Mouse (Mus musculus) lung, adult 2 months (tissue): ENCODE results near the gene Srsf4.

Experiments
- CTCF ChIP-seq: fragments of 200-500 bp; IDR thresholded peaks from 2 replicates; pipeline ENCODE4 v1.5.1; 2011; ENCODE audit warnings: mild to moderate bottlenecking, low read length, control low read depth; ENCODE audit not compliant: insufficient read depth
- POLR2A ChIP-seq: fragments of 200-500 bp; IDR thresholded peaks from 2 replicates; pipeline ENCODE4 v1.6.1; 2011; ENCODE audit warnings: low read depth, mild to moderate bottlenecking, control low read depth, low read length, borderline replicate concordance; ENCODE audit errors: extremely low read depth

DNA sequence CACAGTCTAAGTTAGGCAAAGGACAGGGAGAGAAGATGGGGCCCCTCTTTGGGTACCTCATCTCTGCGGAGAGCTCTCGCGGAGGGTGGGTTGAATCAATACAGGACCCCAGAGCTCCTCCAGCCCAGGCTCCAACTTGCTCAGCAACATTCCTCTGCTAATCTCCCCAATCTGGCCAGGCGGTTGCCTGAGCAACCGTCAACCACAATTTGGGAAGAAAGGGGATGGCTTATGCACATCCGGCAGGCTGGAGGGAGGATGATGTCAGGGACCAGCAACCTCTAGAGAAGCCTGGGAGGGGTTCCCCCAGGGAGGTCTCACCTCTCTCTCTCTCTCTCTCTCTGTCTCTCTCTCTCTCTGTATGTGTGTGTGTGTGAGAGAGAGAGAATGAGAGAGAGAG is 46.5 kb upstream of the Srsf4 start:
- TF ChIP-seq POLR2A (no peak), CTCF (no peak)
